Mouse (Mus musculus): ENCODE measurements around the gene BC005624. TPM values are rescaled to one million over a fixed set of nuclear protein-coding genes. Genes with fewer than 3 reads are reported as not detected.
"Not testable (repeated sequence)": the region's sequence is repeated elsewhere in the genome, so short reads cannot be mapped to it uniquely, and the experiment has no call there.

BC005624 gene
- polyA plus RNA-seq, 2 experiments from 2014 or later, result 86.1 to 107 TPM

- ATAC-seq, result peak; percentile 93
Observed at GRCm38 (mm10) chr2:30967352-30968327, 14.4 kb downstream of the BC005624 start, which contains the start of gene Tor1a. Tor1a (minus strand) TSS chr2:30967933.

- no peak for ATAC-seq
Observed at GRCm38 (mm10) chr2:30966826-30967225, 15.2 kb downstream of the BC005624 start.

- no peak for ATAC-seq
Observed at GRCm38 (mm10) chr2:30965627-30966026, 16.4 kb downstream of the BC005624 start.

GRCm38 (mm10) chr2:30962570-30963254 lies 19.3 kb downstream of the BC005624 start:
- ATAC-seq, result no peak

GRCm38 (mm10) chr2:30959856-30960255 lies 22.1 kb downstream of the BC005624 start:
- ATAC-seq, result no peak

- ATAC-seq, result no peak
Observed at GRCm38 (mm10) chr2:30958726-30959125, 23.3 kb downstream of the BC005624 start.

- ATAC-seq, result no peak
Observed at GRCm38 (mm10) chr2:30957511-30957910, 24.5 kb downstream of the BC005624 start.

GRCm38 (mm10) chr2:30954797-30955196 lies 27.2 kb downstream of the BC005624 start:
- ATAC-seq, result no peak

- ATAC-seq, result peak; percentile 100
Observed at GRCm38 (mm10) chr2:30952824-30953490, 29.0 kb downstream of the BC005624 start, which contains the start of gene Tor1b. Tor1b (plus strand) TSS chr2:30952959.

GRCm38 (mm10) chr2:30952457-30952823 lies 29.6 kb downstream of the BC005624 start:
- no peak for ATAC-seq

GRCm38 (mm10) chr2:30942603-30943011 lies 39.4 kb downstream of the BC005624 start:
- peak; percentile 99 for ATAC-seq

GRCm38 (mm10) chr2:30942116-30942515 lies 39.9 kb downstream of the BC005624 start:
- ATAC-seq, result peak; percentile 17

- no peak for ATAC-seq
Observed at GRCm38 (mm10) chr2:30941586-30941985, 40.4 kb downstream of the BC005624 start.

- ATAC-seq, result no peak
Observed at GRCm38 (mm10) chr2:30938574-30938991, 43.4 kb downstream of the BC005624 start.

GRCm38 (mm10) chr2:30937731-30938130 lies 44.3 kb downstream of the BC005624 start:
- no peak for ATAC-seq

GRCm38 (mm10) chr2:30936808-30937207 lies 45.2 kb downstream of the BC005624 start:
- ATAC-seq, result no peak

GRCm38 (mm10) chr2:30933917-30934450 lies 48.0 kb downstream of the BC005624 start:
- peak; percentile 65 for ATAC-seq

- ATAC-seq, result no peak
Observed at GRCm38 (mm10) chr2:30933032-30933431, 49.0 kb downstream of the BC005624 start.

- ATAC-seq, result no peak
Observed at GRCm38 (mm10) chr2:30931922-30932321, 50.1 kb downstream of the BC005624 start.

- ATAC-seq, result not testable (repeated sequence)
Observed at GRCm38 (mm10) chr2:30930846-30931245, 51.2 kb downstream of the BC005624 start.

GRCm38 (mm10) chr2:30929483-30930045 lies 52.4 kb downstream of the BC005624 start, which contains the start of gene Ptges:
Ptges (minus strand) TSS chr2:30929863.
- no peak for ATAC-seq

GRCm38 (mm10) chr2:30928893-30929482 lies 53.0 kb downstream of the BC005624 start:
- no peak for ATAC-seq
